Mouse (Mus musculus) liver, adult 2 months (tissue): ENCODE measurements around the gene Gm49342. TPM values are rescaled to one million over a fixed set of nuclear protein-coding genes. Genes with fewer than 3 reads are reported as not detected.
"Not testable (repeated sequence)": the region's sequence is repeated elsewhere in the genome, so short reads cannot be mapped to it uniquely, and the experiment has no call there.

Experiments used
- DNase-seq: peaks from one replicate; pipeline ENCODE4 v3.0.0-alpha.2; 2011; ENCODE audit warnings: low read depth, low spot score; ENCODE audit errors: extremely low read depth
- H3K27ac ChIP-seq: fragments of 200-500 bp; replicated peaks from 2 replicates; pipeline ENCODE4 v1.5.1; 2012; ENCODE audit warnings: low read depth, mild to moderate bottlenecking, control low read depth, inconsistent platforms, low read length; ENCODE audit not compliant: insufficient read depth
- H3K27me3 ChIP-seq: fragments of 200-500 bp; 2 replicates; pipeline ENCODE4 v1.6.1; 2012; ENCODE audit warnings: mild to moderate bottlenecking, moderate library complexity, low read length, inconsistent platforms; ENCODE audit not compliant: control insufficient read depth, insufficient read depth
- H3K36me3 ChIP-seq: fragments of 200-500 bp; 2 replicates; pipeline ENCODE4 v1.6.1; 2012; ENCODE audit warnings: low read length, inconsistent platforms; ENCODE audit not compliant: control insufficient read depth, insufficient read depth
- H3K4me1 ChIP-seq: fragments of 200-500 bp; 2 replicates; pipeline ENCODE4 v1.6.1; 2011; ENCODE audit warnings: low read length; ENCODE audit not compliant: control insufficient read depth, insufficient read depth
- H3K4me3 ChIP-seq: fragments of 200-500 bp; 2 replicates; pipeline ENCODE4 v1.5.1; 2011; ENCODE audit warnings: low read depth, mild to moderate bottlenecking, control low read depth, low read length, moderate library complexity; ENCODE audit not compliant: insufficient read depth
- H3K79me2 ChIP-seq: fragments of 200-500 bp; 2 replicates; pipeline ENCODE4 v1.6.1; 2012; ENCODE audit warnings: inconsistent platforms, mild to moderate bottlenecking, low read length, moderate library complexity; ENCODE audit not compliant: control insufficient read depth, insufficient read depth
- H3K9ac ChIP-seq: fragments of 200-500 bp; 2 replicates; pipeline ENCODE4 v1.6.1; 2012; ENCODE audit warnings: low read depth, mild to moderate bottlenecking, control low read depth, inconsistent platforms, low read length
- CTCF ChIP-seq: fragments of 200-500 bp; IDR thresholded peaks from 2 replicates; pipeline ENCODE4 v1.5.1; 2011; ENCODE audit warnings: low read depth, low read length, control low read depth
- POLR2A ChIP-seq: fragments of 200-500 bp; IDR thresholded peaks from 2 replicates; pipeline ENCODE4 v1.6.1; 2011; ENCODE audit warnings: low read length, control low read depth; ENCODE audit not compliant: insufficient read depth; ENCODE audit errors: extremely low read depth
- WGBS: fragments of 180-500 bp; shearing (Covaris S2); methylation state at CpG from one replicate; pipeline ENCODE4 v1.1.7; 2018; 5-methylcytosine and 5-hydroxymethylcytosine counted together
- polyA plus RNA-seq: library from polyadenylated mRNA; depleted of rRNA; stranded (reverse); fragments of >200 nt; gene quantifications from 2 replicates; pipeline ENCODE4 v1.2.3, GENCODE M21; 2012
- total RNA-seq: library from RNA; depleted of rRNA; stranded (reverse); fragments of >200 nt; gene quantifications from 2 replicates; pipeline ENCODE4 v1.2.3, GENCODE M21; 2014

Gene Gm49342
- total and polyA plus RNA-seq, 2 experiments = 45.7 to 94.7 TPM

DNA sequence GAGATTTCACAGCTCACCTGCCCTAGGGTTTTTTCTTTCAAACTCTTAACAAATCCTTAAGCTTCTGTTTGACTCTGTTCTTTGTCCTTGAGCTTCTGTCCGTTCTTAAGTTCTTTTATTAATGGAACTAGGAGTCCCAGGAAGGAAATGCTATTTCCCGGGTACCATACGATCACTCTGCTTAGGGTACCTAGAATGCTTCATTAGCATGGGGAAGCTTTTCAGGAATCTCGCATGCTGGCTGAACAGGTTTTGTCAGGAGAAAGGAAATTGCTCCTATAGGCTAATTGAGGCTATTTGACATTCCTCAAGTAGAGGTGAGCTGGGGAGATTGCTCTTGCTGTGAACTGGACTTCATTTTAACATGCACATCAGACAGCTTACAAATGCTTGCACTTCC, 29.4 kb downstream of the Gm49342 start:
- no peak overlapping the region for H3K27ac ChIP-seq
- DNase-seq = no peak
- H3K79me2 ChIP-seq = no peaks in the 10 kb centered on the region
- WGBS = 71% methylated on average over 4 of the region's 4 CpGs
- H3K36me3 ChIP-seq = no peaks in the 10 kb centered on the region
- H3K4me1 ChIP-seq = no peaks in the 10 kb centered on the region; the same call in 1 of the 2 replicates
- no peak for TF ChIP-seq POLR2A
- no peak for TF ChIP-seq CTCF
- no peaks in the 10 kb centered on the region for H3K27me3 ChIP-seq
- no peak overlapping the region for H3K4me3 ChIP-seq
- H3K9ac ChIP-seq = no peak overlapping the region

DNA sequence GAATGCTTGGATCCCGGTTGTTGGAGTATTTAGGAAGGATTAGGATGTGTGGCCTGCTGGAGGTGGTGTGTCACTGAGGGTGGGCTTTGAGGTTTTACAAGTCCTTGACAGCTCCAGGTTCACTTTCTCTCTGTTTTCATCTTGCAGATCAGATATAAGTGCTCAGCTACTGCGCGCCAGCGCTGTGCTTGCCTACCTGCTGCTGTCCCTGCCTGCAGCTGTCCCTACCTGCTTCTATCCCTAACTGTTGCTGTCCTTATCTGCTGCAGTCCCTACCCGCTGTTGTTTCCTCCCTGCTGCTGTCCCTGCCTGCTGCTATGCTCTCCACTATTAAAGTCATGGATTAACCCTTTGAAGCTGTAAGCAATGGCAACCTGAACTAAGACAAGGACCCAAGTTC, 30.7 kb downstream of the Gm49342 start:
- Histone ChIP-seq H3K4me1 (no peaks in the 10 kb centered on the region; the same call in 1 of the 2 replicates), H3K79me2 (no peaks in the 10 kb centered on the region), H3K4me3 (no peak overlapping the region), H3K27me3 (no peaks in the 10 kb centered on the region), H3K9ac (no peak overlapping the region), H3K27ac (no peak overlapping the region), H3K36me3 (no peaks in the 10 kb centered on the region)
- 81% methylated on average over 5 of the region's 5 CpGs for WGBS
- no peak for DNase-seq
- no peak for TF ChIP-seq POLR2A
- TF ChIP-seq CTCF = no peak

DNA sequence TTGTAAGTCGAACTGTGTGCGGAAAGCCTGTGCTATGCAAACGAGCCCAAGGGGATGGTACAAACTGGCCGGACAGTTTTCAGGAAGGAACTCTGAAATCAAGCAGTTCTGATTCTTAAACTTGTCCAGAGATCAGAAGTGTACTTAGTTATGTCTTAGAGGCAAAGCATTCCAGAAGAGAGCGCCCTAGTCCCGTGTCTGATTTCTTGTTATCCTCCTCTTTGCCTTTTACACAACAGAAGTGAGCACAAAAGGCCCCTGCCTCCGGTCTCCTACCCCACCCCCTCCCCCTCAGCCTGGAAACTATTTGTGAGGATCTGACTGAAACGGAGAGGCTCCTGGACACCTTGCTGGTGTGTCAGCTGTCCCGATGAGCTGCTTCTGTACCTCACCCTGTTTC, 32.4 kb downstream of the Gm49342 start:
- no peak overlapping the region for H3K4me3 ChIP-seq
- H3K4me1 ChIP-seq = no peaks in the 10 kb centered on the region; the same call in 1 of the 2 replicates
- no peaks in the 10 kb centered on the region for H3K27me3 ChIP-seq
- H3K9ac ChIP-seq = peak overlapping the region; percentile 12; the same call in 1 of the 2 replicates
- no peaks in the 10 kb centered on the region for H3K79me2 ChIP-seq
- no peak overlapping the region for H3K27ac ChIP-seq
- DNase-seq = no peak
- TF ChIP-seq CTCF (no peak), POLR2A (no peak)
- no peaks in the 10 kb centered on the region for H3K36me3 ChIP-seq
- 51% methylated on average over 9 of the region's 9 CpGs for WGBS

DNA sequence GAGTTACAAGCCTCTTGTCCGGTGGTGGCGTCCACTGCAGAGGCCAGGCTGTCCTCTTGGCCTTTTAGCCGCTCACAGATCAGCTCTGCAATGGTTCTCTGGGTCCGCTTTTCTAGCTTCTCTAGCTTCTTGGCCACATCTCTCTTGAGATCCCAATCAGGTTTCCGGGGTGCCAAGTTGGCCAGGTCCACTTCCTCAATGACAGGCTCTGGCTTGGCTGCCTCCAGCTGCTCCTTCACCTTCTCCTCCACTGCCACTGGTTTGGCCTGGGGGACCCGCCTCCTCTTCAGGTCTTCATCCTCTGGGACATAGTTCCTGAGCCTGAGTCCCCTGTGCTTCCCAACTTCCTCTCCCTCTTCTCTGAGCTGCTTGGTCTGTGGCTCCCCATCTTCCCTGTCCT, 34.1 kb downstream of the Gm49342 start:
- WGBS = 95% methylated on average over 6 of the region's 6 CpGs
- H3K79me2 ChIP-seq, H3K4me3 ChIP-seq, DNase-seq, H3K27ac ChIP-seq, H3K36me3 ChIP-seq, H3K27me3 ChIP-seq, H3K9ac ChIP-seq, H3K4me1 ChIP-seq: not testable (repeated sequence)

DNA sequence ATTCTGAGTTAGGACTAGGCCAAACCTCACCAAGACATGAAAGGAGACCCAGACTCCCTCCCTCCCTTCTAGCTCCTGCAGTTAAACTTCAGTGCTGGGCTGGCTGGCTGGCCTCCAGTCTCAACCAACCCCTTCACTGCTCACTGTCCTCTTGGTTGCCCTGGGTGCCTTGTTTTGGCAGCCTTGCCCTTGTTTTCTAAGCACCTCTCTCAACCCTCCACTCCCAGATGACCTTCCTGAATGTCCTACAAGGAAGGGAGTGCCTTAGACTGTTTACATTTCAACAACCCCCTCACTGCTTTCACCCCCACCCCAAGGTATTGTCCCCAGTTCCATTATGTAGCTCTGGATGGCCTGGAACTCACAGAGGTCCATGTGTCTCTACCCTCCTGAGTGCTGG, 35.3 kb downstream of the Gm49342 start:
- no peak overlapping the region for H3K9ac ChIP-seq
- no peaks in the 10 kb centered on the region for H3K27me3 ChIP-seq
- TF ChIP-seq CTCF (no peak), POLR2A (no peak)
- no peaks in the 10 kb centered on the region; the same call in 1 of the 2 replicates for H3K4me1 ChIP-seq
- no peaks in the 10 kb centered on the region for H3K79me2 ChIP-seq
- H3K36me3 ChIP-seq = no peaks in the 10 kb centered on the region
- no peak overlapping the region for H3K27ac ChIP-seq
- H3K4me3 ChIP-seq = no peak overlapping the region
- no peak for DNase-seq

DNA sequence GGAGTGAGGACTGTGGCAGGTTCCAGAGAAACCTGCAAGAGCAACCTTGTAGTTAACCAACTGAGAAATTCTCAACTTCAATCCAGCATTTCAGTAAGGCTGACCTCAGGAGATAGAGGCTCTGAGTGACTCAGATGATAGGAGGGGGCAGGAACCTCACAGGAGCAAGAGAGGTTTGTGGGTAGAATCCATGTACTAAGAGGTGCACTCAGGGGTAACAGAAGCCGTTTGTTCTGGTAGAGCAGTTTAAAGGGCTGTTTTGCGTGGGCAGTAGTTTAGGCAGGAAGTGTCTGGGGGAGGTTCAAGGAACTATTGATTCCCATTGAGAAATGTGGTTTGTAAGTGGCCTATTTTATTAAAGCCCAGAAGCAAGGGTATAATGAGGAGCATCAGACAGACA, 36.9 kb downstream of the Gm49342 start:
- no peak overlapping the region for H3K4me3 ChIP-seq
- H3K36me3 ChIP-seq = no peaks in the 10 kb centered on the region
- no peak for TF ChIP-seq CTCF
- no peak for TF ChIP-seq POLR2A
- no peaks in the 10 kb centered on the region for H3K79me2 ChIP-seq
- DNase-seq = no peak
- H3K4me1 ChIP-seq = no peaks in the 10 kb centered on the region; the same call in 1 of the 2 replicates
- no peaks in the 10 kb centered on the region for H3K27me3 ChIP-seq
- H3K27ac ChIP-seq = no peak overlapping the region
- H3K9ac ChIP-seq = no peak overlapping the region
- 5% methylated on average over 2 of the region's 2 CpGs for WGBS
